Mouse (Mus musculus): ENCODE results near the gene Sec14l4.

The Sec14l4 gene

GRCm38 (mm10) chr11:4027561-4028334, 3.5 kb upstream of the Sec14l4 start:
- no peak for DNase-seq (ENCODE audit: low read depth)

GRCm38 (mm10) chr11:4029343-4029742, 1.9 kb upstream of the Sec14l4 start:
- DNase-seq (ENCODE audit: low read depth), result no peak

GRCm38 (mm10) chr11:4031961-4032360, 699 bp downstream of the Sec14l4 start:
- DNase-seq (ENCODE audit: low read depth), result no peak

GRCm38 (mm10) chr11:4033471-4033870, 2.2 kb downstream of the Sec14l4 start:
- DNase-seq (ENCODE audit: low read depth), result no peak

GRCm38 (mm10) chr11:4034169-4034568, 2.9 kb downstream of the Sec14l4 start:
- DNase-seq (ENCODE audit: low read depth), result no peak

DNA sequence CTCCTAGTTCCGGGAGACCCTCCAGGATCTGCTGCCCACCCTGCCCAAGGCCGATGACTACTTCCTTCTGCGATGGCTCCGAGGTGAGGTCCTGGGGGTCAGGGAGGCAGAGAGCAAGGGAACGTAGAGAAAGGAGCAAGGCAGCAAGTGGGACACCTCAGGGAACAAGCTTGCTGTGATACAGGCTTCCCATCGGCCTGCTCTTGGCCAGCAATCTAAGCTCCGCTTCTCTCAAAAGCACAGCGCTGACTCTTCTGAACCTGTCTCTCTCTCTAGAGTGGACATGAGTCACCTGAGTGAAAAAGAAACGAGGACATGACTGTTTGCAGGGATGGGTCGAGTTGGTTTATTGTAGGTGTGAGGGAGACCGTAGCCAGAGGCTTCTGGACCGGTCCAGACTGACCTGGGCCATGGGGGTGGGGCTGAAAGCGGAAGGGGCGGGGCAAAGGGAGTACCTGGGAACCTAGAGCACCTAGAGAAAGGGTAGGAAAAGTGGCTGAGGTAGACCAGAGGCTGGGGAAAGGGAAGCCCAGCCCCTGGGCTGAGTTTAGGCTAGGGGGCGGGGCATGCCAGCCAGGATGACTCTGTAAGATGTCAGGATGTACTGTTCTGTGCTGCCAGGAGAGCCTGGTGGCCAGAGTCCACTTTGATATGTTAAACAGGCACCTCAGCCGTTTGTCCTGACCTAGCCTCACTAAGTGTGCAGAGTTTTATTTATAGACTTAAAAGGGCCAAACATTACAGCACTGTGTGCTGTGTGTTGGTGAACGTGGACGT, 4.0 kb downstream of the Sec14l4 start:
- no peak for DNase-seq (ENCODE audit: low read depth)

- DNase-seq (ENCODE audit: low read depth), result no peak
Measured at GRCm38 (mm10) chr11:4035916-4036315, 4.7 kb downstream of the Sec14l4 start.

- DNase-seq (ENCODE audit: low read depth), result no peak
Measured at GRCm38 (mm10) chr11:4036365-4037084, 5.3 kb downstream of the Sec14l4 start.

- DNase-seq (ENCODE audit: low read depth), result no peak
Measured at GRCm38 (mm10) chr11:4039951-4040350, 8.7 kb downstream of the Sec14l4 start.

GRCm38 (mm10) chr11:4041123-4041625, 9.9 kb downstream of the Sec14l4 start:
- DNase-seq (ENCODE audit: low read depth), result no peak

DNA sequence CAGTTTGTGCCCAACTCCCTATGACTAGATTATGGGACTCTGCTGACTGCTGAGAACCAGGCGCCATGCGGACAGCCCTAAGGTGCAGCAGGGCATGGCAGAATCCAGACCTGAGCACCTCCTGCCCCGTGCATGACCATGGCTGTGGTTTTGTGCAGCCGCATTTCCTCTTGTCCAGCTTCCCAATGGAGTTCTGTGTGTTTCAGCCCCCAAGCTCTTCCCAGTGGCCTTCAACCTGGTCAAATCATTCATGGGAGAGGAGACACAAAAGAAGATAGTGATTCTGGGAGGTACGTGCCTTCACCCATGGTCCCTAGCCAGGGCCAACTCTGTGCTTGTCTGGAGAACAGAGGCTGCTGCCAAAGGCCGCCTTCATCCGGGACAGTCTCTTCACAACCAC, 11.8 kb downstream of the Sec14l4 start:
- no peak for DNase-seq (ENCODE audit: low read depth)

GRCm38 (mm10) chr11:4046526-4046925, 15.3 kb downstream of the Sec14l4 start:
- DNase-seq (ENCODE audit: low read depth), result no peak

- DNase-seq (ENCODE audit: low read depth), result no peak
Measured at GRCm38 (mm10) chr11:4047766-4048165, 16.5 kb downstream of the Sec14l4 start.

GRCm38 (mm10) chr11:4048438-4048837, 17.2 kb downstream of the Sec14l4 start:
- DNase-seq (ENCODE audit: low read depth), result no peak

GRCm38 (mm10) chr11:4053586-4053985, 22.3 kb downstream of the Sec14l4 start:
- DNase-seq (ENCODE audit: low read depth), result peak; percentile 27

GRCm38 (mm10) chr11:4060866-4061575, 29.8 kb downstream of the Sec14l4 start:
- DNase-seq (ENCODE audit: low read depth), result no peak

DNA sequence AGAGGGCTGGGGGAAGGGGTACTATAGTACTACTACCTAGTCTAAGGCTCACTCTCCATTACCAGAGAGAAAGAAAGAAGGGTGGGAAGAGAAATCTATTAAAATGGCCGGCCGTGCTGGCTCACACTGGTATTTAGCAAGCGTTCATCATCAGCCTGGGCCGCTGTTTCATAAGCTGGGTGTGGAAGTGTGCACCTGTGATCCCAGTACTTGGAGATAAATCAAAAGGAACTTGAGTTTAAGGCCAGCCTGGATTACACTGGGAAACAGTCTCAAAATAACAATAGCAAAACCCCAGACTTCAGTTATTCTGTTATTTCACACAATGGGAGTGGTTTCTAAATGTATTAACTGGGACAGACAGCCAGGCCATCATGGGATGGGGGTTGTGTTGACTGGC, 31.3 kb downstream of the Sec14l4 start:
- no peak for DNase-seq (ENCODE audit: low read depth)

GRCm38 (mm10) chr11:4062981-4063380, 31.7 kb downstream of the Sec14l4 start:
- no peak for DNase-seq (ENCODE audit: low read depth)

DNA sequence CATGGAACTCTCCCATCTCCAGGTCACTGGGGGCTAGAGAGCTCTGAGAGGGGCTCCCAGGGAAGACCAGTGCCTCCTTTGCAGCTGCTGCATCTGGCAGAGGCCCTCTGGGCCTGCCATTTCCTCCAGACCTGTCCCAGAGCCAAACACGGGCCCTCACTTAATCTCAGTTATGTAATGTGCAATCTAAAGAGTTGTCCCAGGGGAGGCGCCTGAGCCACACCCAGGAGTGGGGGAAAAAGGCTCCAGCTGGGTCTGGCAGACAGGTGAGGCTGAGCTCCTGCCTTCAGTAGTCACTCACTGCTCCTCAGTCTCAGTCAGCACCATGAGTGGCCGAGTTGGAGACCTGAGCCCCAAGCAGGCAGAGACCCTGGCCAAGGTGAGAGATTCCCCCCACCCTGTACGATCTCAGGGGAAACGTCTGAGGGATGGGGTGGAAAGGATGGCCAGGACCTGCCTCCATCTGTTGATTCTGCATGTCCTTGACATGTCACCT, 33.4 kb downstream of the Sec14l4 start, which contains the start of gene Sec14l3:
Gene Sec14l3, plus strand, starts transcription at position 215 of the 496 bp plus-strand sequence.
- DNase-seq (ENCODE audit: low read depth), result no peak

DNA sequence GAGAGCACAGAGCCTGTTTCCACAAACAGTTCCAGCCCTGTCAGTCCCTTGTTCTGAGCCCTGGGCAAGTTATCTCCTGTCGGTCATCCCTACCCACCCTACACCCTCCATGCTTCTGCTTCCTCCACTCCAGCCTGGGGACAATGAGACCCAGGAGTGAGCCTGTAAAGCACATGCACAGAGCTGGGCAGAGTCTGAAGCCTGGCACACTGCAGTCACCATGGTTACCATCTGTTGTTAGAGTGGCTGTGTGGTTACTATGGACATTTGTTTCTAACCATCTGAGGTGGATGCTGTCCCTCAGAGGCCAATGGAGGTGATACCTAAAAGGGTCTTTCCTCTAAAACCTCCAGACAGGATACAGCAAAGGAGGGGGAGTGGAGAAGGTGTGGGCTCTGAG, 38.4 kb downstream of the Sec14l4 start:
- DNase-seq (ENCODE audit: low read depth), result no peak

GRCm38 (mm10) chr11:4076633-4077032, 45.4 kb downstream of the Sec14l4 start:
- DNase-seq (ENCODE audit: low read depth), result no peak

Measured in fibroblast of lung, adult 2 months (primary cell).